Mouse (Mus musculus) embryonic fibroblast, embryonic 13.5 days (primary cell): ENCODE data around the gene Wif1. TPM values are rescaled to one million over a fixed set of nuclear protein-coding genes. Genes with fewer than 3 reads are reported as not detected.

Experiments
- H3K27ac ChIP-seq: 2 replicates; pipeline ENCODE4 v1.5.1; 2012; ENCODE audit warnings: low read length, control low read depth, inconsistent platforms; ENCODE audit not compliant: insufficient read depth
- H3K4me1 ChIP-seq: 2 replicates; pipeline ENCODE4 v1.6.1; 2011; ENCODE audit warnings: low read length; ENCODE audit not compliant: control insufficient read depth, insufficient read depth
- H3K4me3 ChIP-seq: 2 replicates; pipeline ENCODE4 v1.5.1; 2011; ENCODE audit warnings: mild to moderate bottlenecking, control low read depth, low read length; ENCODE audit not compliant: insufficient read depth
- CTCF ChIP-seq: IDR thresholded peaks from 2 replicates; pipeline ENCODE4 v1.5.1; 2011; ENCODE audit warnings: mild to moderate bottlenecking, control low read depth, low read length, moderate library complexity, borderline replicate concordance; ENCODE audit not compliant: insufficient read depth
- POLR2A ChIP-seq: IDR thresholded peaks from 2 replicates; pipeline ENCODE4 v1.6.1; 2011; ENCODE audit warnings: low read depth, mild to moderate bottlenecking, control low read depth, low read length, moderate library complexity
- polyA plus RNA-seq: library from polyadenylated mRNA; stranded (reverse); fragments of >200 nt; gene quantifications from 2 replicates; pipeline ENCODE4 v1.2.4, GENCODE M21; 2011; ENCODE audit warnings: low read depth; ENCODE audit not compliant: missing spikeins, insufficient read length

The Wif1 gene
- polyA plus RNA-seq, 1 experiment: 0.70 TPM

DNA sequence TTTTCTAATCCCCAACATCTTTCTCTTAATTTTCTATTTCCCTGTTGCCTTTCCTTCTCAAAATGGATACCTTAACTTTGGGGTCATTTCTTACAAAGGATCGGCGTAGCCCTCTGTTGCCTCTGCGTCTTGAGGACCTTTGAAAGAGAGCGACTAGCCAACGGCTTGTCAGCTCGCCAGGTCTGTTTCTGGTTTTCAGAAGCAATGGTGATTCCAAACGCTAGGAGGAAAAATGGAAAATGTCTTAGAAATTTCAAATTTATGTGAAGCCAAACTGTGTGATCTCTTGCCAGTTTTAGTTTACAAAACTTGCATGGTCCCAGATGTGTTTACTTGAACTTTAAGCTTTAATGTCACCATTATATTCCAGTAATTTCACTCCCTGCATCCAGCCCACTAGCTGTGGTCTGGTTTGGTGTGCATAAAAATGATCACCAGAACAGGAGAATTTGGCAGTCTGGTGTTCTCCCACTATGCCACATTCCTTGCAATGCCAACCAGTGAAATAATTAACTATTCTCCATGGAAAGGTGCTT lies 33.7 kb downstream of the Wif1 start:
- Histone ChIP-seq H3K4me3 (no peak overlapping the region), H3K27ac (no peak overlapping the region), H3K4me1 (no peaks in the 10 kb centered on the region)
- TF ChIP-seq CTCF: no peak

DNA sequence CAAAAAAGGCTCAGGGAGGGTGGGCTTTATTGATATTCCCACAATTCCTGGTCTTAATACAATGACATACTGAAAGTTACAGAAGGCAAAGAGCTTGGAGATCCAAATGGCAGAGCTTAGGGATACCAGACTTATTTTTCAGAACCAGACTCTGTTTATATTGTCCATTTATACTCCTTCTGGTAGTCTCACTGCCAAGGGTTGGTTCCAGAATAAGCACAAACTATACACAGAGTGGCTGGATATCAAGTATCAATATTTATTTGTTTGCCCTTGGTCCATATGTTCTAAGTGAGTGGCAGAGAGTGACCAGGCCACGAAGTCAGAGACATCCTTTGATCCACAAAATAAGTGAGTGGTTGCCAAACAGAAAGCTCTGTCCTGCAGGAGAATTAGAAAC lies 34.2 kb downstream of the Wif1 start:
- Histone ChIP-seq H3K27ac (no peak overlapping the region), H3K4me1 (no peaks in the 10 kb centered on the region), H3K4me3 (no peak overlapping the region)
- no peak for TF ChIP-seq POLR2A
- no peak for TF ChIP-seq CTCF

DNA sequence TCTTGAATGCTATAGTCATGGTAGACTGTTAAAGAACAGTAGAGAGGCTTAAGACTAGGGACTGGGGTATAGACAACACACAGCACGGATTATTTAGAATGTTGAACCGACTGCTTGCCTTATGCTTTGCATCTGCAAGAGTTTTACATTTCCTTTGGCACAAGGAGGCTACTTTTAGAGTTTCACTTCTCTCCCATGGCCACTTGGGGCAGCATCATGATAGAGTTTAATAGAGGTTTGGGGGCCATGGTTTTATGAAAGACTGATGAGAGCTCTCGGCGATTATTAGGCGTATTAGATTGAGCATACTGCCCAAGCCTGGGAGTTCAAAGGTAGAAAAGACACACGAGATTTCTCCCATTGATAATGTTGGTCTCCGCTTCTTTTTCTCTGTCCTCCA lies 37.0 kb downstream of the Wif1 start:
- no peaks in the 10 kb centered on the region for H3K4me1 ChIP-seq
- H3K27ac ChIP-seq: no peak overlapping the region
- TF ChIP-seq CTCF: no peak
- TF ChIP-seq POLR2A: no peak
- no peak overlapping the region for H3K4me3 ChIP-seq

DNA sequence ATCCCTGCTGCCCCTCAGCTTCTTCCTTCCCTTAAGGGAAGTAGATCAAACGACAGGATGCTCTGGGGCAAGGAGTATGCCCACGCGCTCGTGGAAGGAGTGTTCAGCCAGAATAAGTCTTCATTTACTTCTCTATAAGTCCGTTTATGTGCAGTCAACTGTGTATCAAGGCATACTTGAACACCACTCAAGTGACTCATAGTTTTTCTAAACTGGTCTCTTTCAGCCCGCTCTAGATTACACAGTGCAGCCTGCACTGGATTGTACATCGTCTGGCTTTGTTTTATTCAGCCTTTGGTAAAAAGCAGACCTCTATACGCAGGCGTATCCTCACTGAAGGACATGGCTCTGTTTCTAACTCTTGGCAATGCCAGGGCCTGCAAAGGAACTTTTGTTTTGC lies 46.7 kb downstream of the Wif1 start:
- Histone ChIP-seq H3K4me1 (no peaks in the 10 kb centered on the region), H3K4me3 (no peak overlapping the region), H3K27ac (no peak overlapping the region)
- no peak for TF ChIP-seq POLR2A
- no peak for TF ChIP-seq CTCF

DNA sequence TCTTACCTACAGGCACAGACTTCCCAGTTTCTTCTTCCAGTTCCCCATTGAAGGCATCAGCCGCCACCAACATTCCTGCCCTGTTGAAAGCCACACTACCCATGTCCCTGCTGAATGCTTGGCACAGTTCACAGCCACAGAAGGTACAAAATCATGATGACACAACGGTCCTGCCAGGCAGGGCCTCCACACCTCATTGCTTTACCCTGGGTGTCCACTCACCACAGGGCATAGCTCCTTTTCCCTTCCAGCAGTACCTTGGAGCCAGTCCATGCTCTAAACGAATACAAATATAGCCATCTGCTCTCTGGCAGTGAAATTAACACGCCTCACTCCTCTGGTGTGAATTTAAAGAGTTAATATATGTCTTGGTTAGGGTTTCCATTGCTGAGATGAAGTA lies 49.1 kb downstream of the Wif1 start:
- Histone ChIP-seq H3K4me3 (no peak overlapping the region), H3K27ac (no peak overlapping the region), H3K4me1 (no peaks in the 10 kb centered on the region)
- TF ChIP-seq CTCF (no peak), POLR2A (no peak)

DNA sequence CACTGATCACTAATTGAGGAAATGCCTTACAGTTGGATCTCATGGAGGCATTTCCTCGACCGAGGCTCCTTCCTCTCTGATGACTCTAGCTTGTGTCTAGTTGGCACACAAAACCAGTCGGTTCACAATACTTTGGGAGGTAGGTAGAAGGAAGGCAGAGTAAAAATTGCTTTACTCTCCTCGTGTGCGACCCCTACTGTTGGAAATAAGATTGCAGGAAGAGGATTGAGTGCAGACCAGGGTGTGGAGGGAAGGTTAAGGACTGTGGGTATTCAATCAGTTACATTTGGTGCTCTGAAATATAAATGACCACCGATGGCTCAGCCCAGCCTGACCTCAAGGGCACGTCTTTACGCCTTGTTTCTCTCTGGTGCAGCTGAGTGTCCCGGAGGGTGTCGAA lies 49.8 kb downstream of the Wif1 start:
- Histone ChIP-seq H3K27ac (no peak overlapping the region), H3K4me3 (no peak overlapping the region), H3K4me1 (no peaks in the 10 kb centered on the region)
- no peak for TF ChIP-seq CTCF
- no peak for TF ChIP-seq POLR2A

DNA sequence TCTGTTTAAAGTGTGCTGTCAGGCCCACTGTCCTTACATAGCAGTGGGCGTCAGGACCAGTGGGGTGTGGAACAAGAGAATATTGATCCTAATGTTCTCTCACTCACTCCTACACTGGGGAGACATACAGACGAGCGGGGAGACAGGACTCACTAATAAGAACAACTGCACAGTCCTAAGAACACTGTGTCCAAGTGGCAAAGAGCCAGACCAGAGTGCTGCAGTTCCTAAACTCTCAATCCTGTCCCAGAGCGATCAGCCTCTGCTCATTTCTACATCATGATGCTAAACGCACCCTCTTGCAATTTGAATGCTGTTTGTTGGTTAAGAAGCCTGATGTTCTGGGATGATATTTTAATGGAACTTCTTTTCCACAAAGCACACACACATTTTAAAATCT lies 54.9 kb downstream of the Wif1 start:
- Histone ChIP-seq H3K4me1 (no peaks in the 10 kb centered on the region), H3K4me3 (no peak overlapping the region), H3K27ac (no peak overlapping the region)
- TF ChIP-seq POLR2A (no peak), CTCF (no peak)

DNA sequence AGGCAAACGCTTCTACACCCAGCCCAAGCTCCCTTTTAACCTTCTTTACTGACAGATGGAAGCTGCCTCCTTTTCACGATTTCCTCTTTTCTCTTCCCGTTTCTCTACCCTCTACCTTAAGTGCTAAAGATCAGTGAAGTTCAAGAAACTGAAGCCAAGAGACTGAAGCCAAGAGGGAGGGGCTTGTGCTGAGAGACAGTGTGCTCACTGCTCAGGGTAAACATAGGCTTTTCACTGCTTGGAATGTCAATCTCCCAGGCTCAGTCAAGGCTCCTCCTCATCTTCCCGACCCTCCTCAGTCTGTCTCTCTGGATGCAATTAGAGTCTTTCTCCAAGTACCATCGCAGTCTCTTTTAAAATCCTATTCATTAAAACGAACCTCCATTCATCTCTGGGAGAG lies 55.6 kb downstream of the Wif1 start:
- H3K27ac ChIP-seq: no peak overlapping the region

DNA sequence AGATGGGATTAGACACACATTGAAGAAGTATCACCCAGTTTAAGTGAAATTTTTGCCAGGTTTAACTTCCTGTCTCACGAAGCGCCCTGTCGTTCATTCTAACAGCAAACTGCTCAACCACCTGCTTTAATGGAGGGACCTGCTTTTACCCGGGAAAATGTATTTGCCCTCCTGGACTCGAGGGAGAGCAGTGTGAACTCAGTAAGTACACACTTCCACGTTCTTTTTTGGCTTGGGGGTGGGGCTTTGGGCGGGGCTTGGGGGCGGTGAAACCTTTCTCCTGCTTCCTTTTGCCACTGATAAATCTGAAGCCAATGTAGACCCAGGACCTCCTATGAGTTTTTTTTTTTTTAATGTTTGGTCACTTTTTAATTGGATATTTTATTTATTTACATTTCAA lies 56.2 kb downstream of the Wif1 start:
- Histone ChIP-seq H3K4me3 (no peak overlapping the region), H3K4me1 (no peaks in the 10 kb centered on the region), H3K27ac (no peak overlapping the region)
- TF ChIP-seq CTCF (no peak), POLR2A (no peak)

More for the DNA sequence above, 55.6 kb downstream of the Wif1 start:
- TF ChIP-seq POLR2A (no peak), CTCF (no peak)
- Histone ChIP-seq H3K4me3 (no peak overlapping the region), H3K4me1 (no peaks in the 10 kb centered on the region)

DNA sequence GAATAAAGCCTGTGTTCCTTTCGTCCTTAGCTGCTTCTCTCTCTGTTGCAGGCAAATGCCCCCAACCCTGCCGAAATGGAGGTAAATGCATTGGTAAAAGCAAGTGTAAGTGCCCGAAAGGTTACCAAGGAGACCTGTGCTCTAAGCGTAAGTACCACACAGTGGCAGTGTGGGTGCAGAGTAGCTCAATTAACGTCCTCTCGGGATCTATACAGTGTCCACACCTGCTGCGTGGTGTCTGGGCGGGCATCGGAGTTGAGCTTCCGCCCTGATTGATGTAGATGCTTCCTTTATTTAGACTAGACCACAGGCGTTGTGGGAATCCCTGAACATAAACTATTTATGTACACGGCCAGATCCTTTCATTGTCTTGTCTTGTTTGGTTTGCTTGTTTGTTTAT lies 62.2 kb downstream of the Wif1 start:
- Histone ChIP-seq H3K4me1 (no peaks in the 10 kb centered on the region), H3K4me3 (no peak overlapping the region), H3K27ac (no peak overlapping the region)
- TF ChIP-seq CTCF: no peak
- no peak for TF ChIP-seq POLR2A

DNA sequence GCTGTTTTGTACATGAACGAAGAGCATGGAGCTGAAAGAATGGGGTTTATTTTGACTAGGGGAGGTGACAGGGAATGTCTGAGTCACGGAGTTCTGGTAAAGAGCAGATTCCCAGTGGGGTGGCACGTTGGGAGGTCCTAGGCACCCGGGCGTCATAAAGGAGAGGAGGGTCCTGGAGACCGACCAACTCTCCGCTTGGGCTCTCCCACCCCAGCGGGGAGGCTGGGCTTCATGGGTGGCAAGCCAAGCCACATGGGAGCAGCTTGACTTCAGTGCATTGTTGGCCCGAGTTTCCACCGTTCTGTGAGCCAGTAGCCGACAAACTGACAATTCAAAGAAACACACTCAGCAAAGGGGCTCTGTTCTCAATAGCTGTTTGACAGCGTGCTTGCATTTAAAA lies 64.5 kb downstream of the Wif1 start:
- Histone ChIP-seq H3K27ac (no peak overlapping the region), H3K4me3 (no peak overlapping the region), H3K4me1 (no peaks in the 10 kb centered on the region)
- TF ChIP-seq CTCF: no peak
- no peak for TF ChIP-seq POLR2A
